Mouse (Mus musculus) forebrain, embryonic 14.5 days (tissue): ENCODE measurements around the gene Cd209e. TPM values are rescaled to one million over a fixed set of nuclear protein-coding genes. Genes with fewer than 3 reads are reported as not detected.
"Not testable (repeated sequence)": the region's sequence is repeated elsewhere in the genome, so short reads cannot be mapped to it uniquely, and the experiment has no call there.

Experiments
- ATAC-seq: fragments of 200-750 bp; cut with Nextera tagmentation; 2 replicates; pipeline ENCODE4 v1.8.0; 2017; ENCODE audit warnings: mild to moderate bottlenecking, moderate library complexity
- DNase-seq: peaks from one replicate; pipeline ENCODE4 v3.0.0-alpha.2; 2015; ENCODE audit warnings: low spot score
- H3K27ac ChIP-seq: fragments of 300-500 bp; sonication (generic); 2 replicates; pipeline ENCODE4 v1.5.1; 2014; ENCODE audit warnings: low read depth, mild to moderate bottlenecking, control low read depth, low read length, moderate library complexity
- H3K27me3 ChIP-seq: fragments of 300-500 bp; sonication (generic); replicated peaks from 2 replicates; pipeline ENCODE4 v1.6.1; 2014; ENCODE audit warnings: low read length, control low read depth, mixed read lengths; ENCODE audit not compliant: control insufficient read depth, insufficient read depth
- H3K36me3 ChIP-seq: fragments of 300-500 bp; sonication (generic); 2 replicates; pipeline ENCODE4 v1.6.1; 2014; ENCODE audit warnings: low read length, control low read depth; ENCODE audit not compliant: control insufficient read depth, insufficient read depth
- H3K4me1 ChIP-seq: fragments of 300-500 bp; sonication (generic); 2 replicates; pipeline ENCODE4 v1.6.1; 2014; ENCODE audit warnings: antibody characterized with exemption, low read length, control low read depth; ENCODE audit not compliant: control insufficient read depth, insufficient read depth
- H3K4me2 ChIP-seq: fragments of 300-500 bp; sonication (generic); 2 replicates; pipeline ENCODE4 v1.6.1; 2014; ENCODE audit warnings: mild to moderate bottlenecking, control low read depth, low read length
- H3K4me3 ChIP-seq: fragments of 300-500 bp; sonication (generic); 2 replicates; pipeline ENCODE4 v1.5.1; 2014; ENCODE audit warnings: low read depth, low read length, control low read depth
- H3K9ac ChIP-seq: fragments of 300-500 bp; sonication (generic); 2 replicates; pipeline ENCODE4 v1.6.1; 2014; ENCODE audit warnings: mild to moderate bottlenecking, low read length, control low read depth, moderate library complexity
- H3K9me3 ChIP-seq: fragments of 300-500 bp; sonication (generic); replicated peaks from 2 replicates; pipeline ENCODE4 v1.6.1; 2016; ENCODE audit warnings: low read length, control low read depth, mixed read lengths; ENCODE audit not compliant: control insufficient read depth
- WGBS: fragments of 180-500 bp; shearing (Covaris S2); extraction: QIAGEN DNeasy Blood & Tissue Kit; methylation state at CpG from one replicate; pipeline ENCODE4 v1.1.7; 2014; 5-methylcytosine and 5-hydroxymethylcytosine counted together
- polyA plus RNA-seq: library from polyadenylated mRNA; unstranded; fragments of >200 nt; fragmentation: Nextera tagmentation; extraction: Ambion mirVana; gene quantifications from 2 replicates; pipeline ENCODE4 v1.2.1, GENCODE M21; 2014

Cd209e gene
- polyA plus RNA-seq = not detected in 2 replicates

- Histone ChIP-seq H3K27ac (no peak within 1 kb of the TSS), H3K9me3 (peaks cover 4% of the 10 kb centered on the region; the same call in 1 of the 2 replicates), H3K4me3 (no peak within 1 kb of the TSS), H3K36me3 (no peaks in the 10 kb centered on the region), H3K27me3 (no peaks in the 10 kb centered on the region), H3K9ac (no peak within 1 kb of the TSS), H3K4me2 (no peak within 1 kb of the TSS), H3K4me1 (no peaks in the 10 kb centered on the region)
- no peak for DNase-seq
- 75% methylated on average over 2 of the region's 2 CpGs for WGBS
- ATAC-seq = no peak
Measured at GRCm38 (mm10) chr8:3854209-3854608, at the start of gene Cd209e. Gene Cd209e (minus strand): TSS chr8:3854309.

GRCm38 (mm10) chr8:3878455-3878854 lies 24.3 kb upstream of the Cd209e start, which contains the start of gene Cd209d:
Gene Cd209d (minus strand): TSS chr8:3878555.
- Histone ChIP-seq H3K9me3 (0 out of 2 replicates have a peak, but pooled peaks cover 17% of the 10 kb centered on the region), H3K36me3 (no peaks in the 10 kb centered on the region), H3K27ac (no peak within 1 kb of the TSS), H3K4me3 (no peak within 1 kb of the TSS), H3K4me1 (no peaks in the 10 kb centered on the region), H3K27me3 (no peaks in the 10 kb centered on the region), H3K9ac (no peak within 1 kb of the TSS), H3K4me2 (no peak within 1 kb of the TSS)
- DNase-seq (no peak), ATAC-seq (no peak)
- 80% methylated on average over 4 of the region's 4 CpGs for WGBS

DNA sequence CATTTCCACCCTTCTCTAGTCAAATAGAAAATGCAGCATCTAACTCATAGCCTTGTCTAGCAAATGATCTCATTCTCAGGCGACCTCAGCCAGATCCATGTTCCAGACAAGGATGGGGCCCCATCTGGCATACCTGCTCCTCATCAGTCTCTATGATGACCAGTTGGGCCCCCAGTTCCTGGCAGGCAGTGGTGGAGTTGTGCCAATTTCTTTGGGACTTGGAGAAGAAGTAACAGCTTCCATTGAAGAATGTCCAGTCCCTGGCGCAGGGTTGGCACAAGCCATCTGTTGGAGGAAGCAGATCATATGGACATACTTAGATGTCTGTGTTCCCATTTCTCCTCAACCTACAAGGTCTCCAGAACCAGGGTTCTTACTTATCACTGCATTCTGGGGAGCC lies 22.0 kb upstream of the Cd209e start:
- ATAC-seq = no peak
- 84% methylated on average over 2 of the region's 2 CpGs for WGBS
- no peak overlapping the region for H3K9ac ChIP-seq
- 0 out of 2 replicates have a peak, but pooled peaks cover 20% of the 10 kb centered on the region for H3K9me3 ChIP-seq
- no peak overlapping the region for H3K4me2 ChIP-seq
- H3K4me3 ChIP-seq = no peak overlapping the region
- no peaks in the 10 kb centered on the region for H3K27me3 ChIP-seq
- no peak for DNase-seq
- no peak overlapping the region for H3K27ac ChIP-seq
- H3K36me3 ChIP-seq = no peaks in the 10 kb centered on the region
- no peaks in the 10 kb centered on the region for H3K4me1 ChIP-seq

DNA sequence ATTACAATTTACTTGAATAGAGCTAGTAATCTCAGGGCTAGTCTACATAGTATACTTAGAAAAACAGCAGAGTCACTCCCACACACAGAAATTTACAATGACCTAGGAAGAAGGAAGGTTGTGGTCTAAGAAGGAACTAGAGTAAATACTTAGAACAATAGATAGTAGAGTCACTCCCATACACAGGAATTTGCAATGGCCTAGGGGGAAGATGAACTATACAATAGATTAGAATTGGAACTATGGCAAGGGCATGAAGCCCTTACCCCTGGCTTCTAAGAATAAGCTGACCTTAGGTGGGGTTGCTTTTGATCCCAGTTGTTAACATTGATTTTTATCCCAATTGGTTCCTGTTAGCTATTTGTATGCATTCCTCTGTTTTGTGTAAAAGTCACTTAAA lies 8.6 kb upstream of the Cd209e start:
- H3K27ac ChIP-seq, H3K27me3 ChIP-seq, H3K4me2 ChIP-seq, ATAC-seq, H3K36me3 ChIP-seq, H3K4me1 ChIP-seq, H3K9ac ChIP-seq, H3K4me3 ChIP-seq, H3K9me3 ChIP-seq, DNase-seq: not testable (repeated sequence)

GRCm38 (mm10) chr8:3803091-3803490 lies 51.0 kb downstream of the Cd209e start:
- DNase-seq (no peak), ATAC-seq (no peak)
- H3K36me3 ChIP-seq = no peaks in the 10 kb centered on the region
- WGBS = 87% methylated on average over 14 of the region's 14 CpGs
- peaks cover 17% of the 10 kb centered on the region for H3K9me3 ChIP-seq
- H3K27ac ChIP-seq = no peak overlapping the region
- H3K9ac ChIP-seq = no peak overlapping the region
- H3K27me3 ChIP-seq = no peaks in the 10 kb centered on the region
- no peak overlapping the region for H3K4me3 ChIP-seq
- H3K4me2 ChIP-seq = no peak overlapping the region
- H3K4me1 ChIP-seq = no peaks in the 10 kb centered on the region

Other genes starting within 250 kb of the Cd209e start
- 63.2 and 67.0 TPM in 2 replicates for gene Xab2, start 233.0 kb downstream of the Cd209e start, polyA plus RNA-seq
- gene Pet100, start 232.8 kb downstream of the Cd209e start, polyA plus RNA-seq = 95.7 and 99.8 TPM in 2 replicates
- 0.53 and 2.7 TPM in 2 replicates for gene Pcp2, start 228.8 kb downstream of the Cd209e start, polyA plus RNA-seq
- 32.4 and 40.1 TPM in 2 replicates for gene Stxbp2, start 223.4 kb downstream of the Cd209e start, polyA plus RNA-seq
- 0.26 and 0.32 TPM in 2 replicates for gene Retn, start 198.5 kb downstream of the Cd209e start, polyA plus RNA-seq
- gene Mcemp1, start 188.6 kb downstream of the Cd209e start, polyA plus RNA-seq = 0.23 TPM in 1 of 2 replicates, not detected in the other
- gene Fcor, start 181.9 kb downstream of the Cd209e start, polyA plus RNA-seq = 13.1 and 13.2 TPM in 2 replicates
- 51.8 and 52.1 TPM in 2 replicates for gene Trappc5, start 178.0 kb downstream of the Cd209e start, polyA plus RNA-seq
- gene Fcer2a, start 160.1 kb downstream of the Cd209e start, polyA plus RNA-seq = 0.08 and 0.15 TPM in 2 replicates
- not detected in 2 replicates for gene Clec4g, start 133.7 kb downstream of the Cd209e start, polyA plus RNA-seq
- gene Cd209a, start 105.3 kb downstream of the Cd209e start, polyA plus RNA-seq = not detected in 2 replicates
- gene Cd209d, start 24.2 kb upstream of the Cd209e start, polyA plus RNA-seq = not detected in 2 replicates
- gene Cd209b, start 72.5 kb upstream of the Cd209e start, polyA plus RNA-seq = not detected in 2 replicates
- gene Cd209c, start 100.4 kb upstream of the Cd209e start, polyA plus RNA-seq = 0.14 and 0.51 TPM in 2 replicates